Mouse (Mus musculus): Measurements from ENCODE around the gene Smap1.

DNA sequence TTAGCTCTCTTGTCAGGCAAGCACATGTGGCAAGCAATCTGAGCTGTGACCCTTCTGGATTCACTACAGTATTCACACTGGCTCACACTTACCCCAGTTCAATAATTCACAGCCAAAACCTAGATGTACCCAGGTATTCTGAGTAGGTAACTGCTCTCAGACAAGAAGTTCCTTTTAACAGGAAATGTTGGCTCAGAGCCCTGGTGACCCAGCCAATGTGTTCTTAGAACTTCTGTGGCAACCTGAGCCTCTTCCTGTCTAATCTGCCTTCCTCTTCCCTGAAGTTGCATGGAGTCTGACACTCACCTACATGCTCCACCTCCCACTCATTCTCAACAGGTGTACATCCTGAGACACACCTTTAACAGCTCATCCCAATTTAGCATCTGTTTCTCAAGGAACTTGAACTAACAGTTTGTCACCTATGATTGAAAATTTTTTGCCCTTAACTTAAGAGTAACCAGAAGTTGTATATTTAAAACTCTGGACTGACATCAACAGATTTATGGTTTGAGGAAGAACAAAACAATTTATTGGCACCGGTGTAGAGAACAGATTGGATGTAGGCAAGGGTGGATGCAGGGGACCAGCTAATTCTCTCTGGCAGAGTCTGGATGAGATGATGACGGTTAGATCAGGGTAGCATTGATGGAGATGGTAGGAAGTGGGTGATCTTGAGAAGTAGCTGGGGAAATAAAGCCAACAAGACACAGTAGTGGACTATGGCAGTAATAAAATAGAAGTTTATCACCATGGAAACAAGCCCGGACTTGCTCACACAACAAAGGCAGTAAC lies 21.2 kb upstream of the Smap1 start:
- TF ChIP-seq CTCF (IDR thresholded peaks at IDR 0.05; ENCODE audit: low read depth): no peak
- TF ChIP-seq EP300 (optimal IDR thresholded peaks at IDR 0.05): no peak

All from stomach, postnatal 0 days (tissue).